In genomic region chr1:133800948-133801393, GRCm38 (mm10) we compare ENCODE assay signal across 8 mouse cellular contexts. TPM values are rescaled to one million over a fixed set of nuclear protein-coding genes. Genes with fewer than 3 reads are reported as not detected.
DNase-seq lines count a peak whose midpoint lies in the region; ATAC-seq and TF ChIP-seq lines count a peak whose summit lies in the region.

Atp2b4 (minus strand) TSS chr1:133801041.

- peak within 1 kb of the TSS; percentile 83 for H3K4me2 ChIP-seq in forebrain, embryonic 16.5 days (ENCODE audit: low read length)
- peak within 1 kb of the TSS; percentile 97 for H3K4me2 ChIP-seq in lung, embryonic 14.5 days

- no peaks in the 10 kb centered on the region for H3K27me3 ChIP-seq in G1E (ENCODE audit: insufficient read depth, low read length)
- no peaks in the 10 kb centered on the region for H3K27me3 ChIP-seq in forebrain, embryonic 16.5 days (replicated peaks; ENCODE audit: control insufficient read depth, insufficient read depth, low read length)
- no peaks in the 10 kb centered on the region for H3K27me3 ChIP-seq in lung, embryonic 14.5 days (ENCODE audit: insufficient read depth, low read length)
- H3K27me3 ChIP-seq in thymus, adult 2 months (ENCODE audit: control insufficient read depth, insufficient read depth, low read length), result no peaks in the 10 kb centered on the region; the same call in 1 of the 2 replicates

- no peak for TF ChIP-seq CTCF in G1E (IDR thresholded peaks at IDR 0.05; ENCODE audit: low read depth, low read length)
- TF ChIP-seq CTCF in layer of hippocampus, adult 2 months (conservative IDR thresholded peaks at IDR 0.05), result no peak
- TF ChIP-seq CTCF in lung, embryonic 14.5 days (IDR thresholded peaks at IDR 0.05; ENCODE audit: low read depth), result no peak
- no peak for TF ChIP-seq CTCF in olfactory bulb, adult 2 months (IDR thresholded peaks at IDR 0.05; ENCODE audit: insufficient read depth, low read depth, low read length)
- TF ChIP-seq CTCF in thymus, adult 2 months (IDR thresholded peaks at IDR 0.05; ENCODE audit: borderline replicate concordance, control insufficient read depth, extremely low read depth, insufficient read depth, low read length, poor library complexity), result no peak

- no peak for TF ChIP-seq POLR2A in olfactory bulb, adult 2 months (IDR thresholded peaks at IDR 0.05; ENCODE audit: insufficient read depth, low read depth, low read length)
- TF ChIP-seq POLR2A in thymus, adult 2 months (IDR thresholded peaks at IDR 0.05; ENCODE audit: control insufficient read depth, extremely low read depth, insufficient read depth, low read length, poor library complexity), result no peak

- peaks cover 13% of the 10 kb centered on the region for H3K36me3 ChIP-seq in G1E (replicated peaks)
- no peaks in the 10 kb centered on the region for H3K36me3 ChIP-seq in forebrain, embryonic 16.5 days (ENCODE audit: control insufficient read depth, insufficient read depth)
- H3K36me3 ChIP-seq in lung, embryonic 14.5 days (ENCODE audit: insufficient read depth), result no peaks in the 10 kb centered on the region
- no peaks in the 10 kb centered on the region for H3K36me3 ChIP-seq in thymus, adult 2 months (ENCODE audit: control insufficient read depth, insufficient read depth, low read length)

- peak within 1 kb of the TSS; percentile 78 for H3K4me3 ChIP-seq in G1E (ENCODE audit: low read depth, low read length)
- peak within 1 kb of the TSS; percentile 47 for H3K4me3 ChIP-seq in forebrain, embryonic 16.5 days (replicated peaks; ENCODE audit: low read length)
- peak within 1 kb of the TSS; percentile 68 for H3K4me3 ChIP-seq in layer of hippocampus, adult 2 months
- H3K4me3 ChIP-seq in lung, embryonic 14.5 days (ENCODE audit: low read depth, low read length), result peak within 1 kb of the TSS; percentile 62
- peak within 1 kb of the TSS; percentile 55 for H3K4me3 ChIP-seq in olfactory bulb, adult 2 months (ENCODE audit: insufficient read depth, low read depth, low read length)
- H3K4me3 ChIP-seq in thymus, adult 2 months (ENCODE audit: control insufficient read depth, insufficient read depth, low read length), result peak within 1 kb of the TSS; percentile 55

- WGBS in forebrain, embryonic 16.5 days, result under 1% methylated on average over 15 of the region's 16 CpGs
- 1% methylated on average over 16 of the region's 16 CpGs for WGBS in lung, embryonic 14.5 days
- 3% methylated on average over 16 of the region's 16 CpGs for WGBS in olfactory bulb, adult 2 months
- WGBS in thymus, adult 2 months, result 1% methylated on average over 16 of the region's 16 CpGs

- H3K9me3 ChIP-seq in G1E (replicated peaks), result no peaks in the 10 kb centered on the region
- H3K9me3 ChIP-seq in forebrain, embryonic 16.5 days (ENCODE audit: control insufficient read depth, low read length), result no peaks in the 10 kb centered on the region
- H3K9me3 ChIP-seq in lung, embryonic 14.5 days (ENCODE audit: low read depth, low read length), result no peaks in the 10 kb centered on the region

- peak within 1 kb of the TSS; percentile 51 for H3K9ac ChIP-seq in forebrain, embryonic 16.5 days (replicated peaks; ENCODE audit: low read depth, low read length)
- H3K9ac ChIP-seq in lung, embryonic 14.5 days, result peak within 1 kb of the TSS; percentile 46

- ATAC-seq in G1E (ENCODE audit: extremely low read depth, insufficient number of reproducible peaks, low FRiP score, poor library complexity, severe bottlenecking), result peak; percentile 66
- ATAC-seq in forebrain, embryonic 16.5 days, result peak; percentile 90
- peak; percentile 84 for ATAC-seq in lung, embryonic 14.5 days (ENCODE audit: insufficient read depth)

- no peak within 1 kb of the TSS for H3K27ac ChIP-seq in forebrain, embryonic 16.5 days (ENCODE audit: low read length)
- peak within 1 kb of the TSS; percentile 69 for H3K27ac ChIP-seq in layer of hippocampus, adult 2 months
- H3K27ac ChIP-seq in lung, embryonic 14.5 days (ENCODE audit: low read depth), result peak within 1 kb of the TSS; percentile 62
- no peak within 1 kb of the TSS for H3K27ac ChIP-seq in olfactory bulb, adult 2 months (ENCODE audit: insufficient read depth, low read depth, low read length)
- no peak within 1 kb of the TSS for H3K27ac ChIP-seq in thymus, adult 2 months (ENCODE audit: control insufficient read depth, insufficient read depth, low read length)

- intact Hi-C loops in heart, postnatal 36 days (cut with DNase I), result loop anchor here (1.0 to 2.0 kb wide), 2 partner anchors 54 to 91 kb away; no protein-coding TSS in a partner anchor

- DNase-seq in G1E (ENCODE audit: low spot score), result peak; percentile 97
- peak; percentile 93 for DNase-seq in cerebellum, adult 18-20 months
- peak; percentile 97 to 99 for DNase-seq in heart, postnatal 36 days
- peak; percentile 92 to 93 for DNase-seq in layer of hippocampus, adult 2 months (ENCODE audit: low spot score in 2 of 2)
- peak; percentile 98 for DNase-seq in lung, embryonic 14.5 days
- DNase-seq in thymus, adult 2 months, result peak; percentile 90

- H3K4me1 ChIP-seq in G1E (ENCODE audit: insufficient read depth, low read depth, low read length), result peaks cover 92% of the 10 kb centered on the region
- peaks cover 22% of the 10 kb centered on the region for H3K4me1 ChIP-seq in forebrain, embryonic 16.5 days (replicated peaks; ENCODE audit: control insufficient read depth, insufficient read depth, low read length)
- peaks cover 21% of the 10 kb centered on the region for H3K4me1 ChIP-seq in lung, embryonic 14.5 days (ENCODE audit: insufficient read depth)
- H3K4me1 ChIP-seq in olfactory bulb, adult 2 months (ENCODE audit: control insufficient read depth, insufficient read depth, low read length), result peaks cover 23% of the 10 kb centered on the region
- H3K4me1 ChIP-seq in thymus, adult 2 months (replicated peaks; ENCODE audit: control insufficient read depth, insufficient read depth, low read length), result peaks cover 22% of the 10 kb centered on the region

RNA-seq across cellular contexts. Expression of gene Atp2b4, which starts in this region (rescaled TPM):
- total RNA-seq in G1E (2014; fragmentation: Nextera tagmentation) (274 and 278 TPM in 2 replicates), G1E (2017) (32.2 and 34.0 TPM in 2 replicates)
- polyA plus RNA-seq in G1E (2012), result 69.4 and 85.7 TPM in 2 replicates
- 9.3 and 11.1 TPM in 2 replicates for polyA plus RNA-seq in forebrain, embryonic 16.5 days (2015; fragmentation: Nextera tagmentation; extraction: Ambion mirVana)
- total RNA-seq in heart, postnatal 36 days (2021), result 10 to 100 TPM; 19.5 to 23.7 TPM
- total RNA-seq in layer of hippocampus, adult 2 months (2021), result 10 to 100 TPM; 78.4 to 89.6 TPM
- polyA plus RNA-seq in lung, embryonic 14.5 days (2014; fragmentation: Nextera tagmentation; extraction: Ambion mirVana), result 11.2 and 12.7 TPM in 2 replicates
- 167 TPM in 1 of 2 replicates, not detected in the other for polyA plus RNA-seq in olfactory bulb, adult 2 months (2012; ENCODE audit: insufficient read depth, insufficient read length, low replicate concordance, missing spikeins)
- polyA plus RNA-seq in thymus, adult 2 months (2012; rRNA removed), result 4.0 and 4.1 TPM in 2 replicates

Comparison
In these comparisons a context has a peak if more than half of its experiments do, and no peak if none do; other contexts are left out.
1. H3K27ac ChIP-seq: peak in layer of hippocampus, adult 2 months (single experiment) and lung, embryonic 14.5 days (single experiment); none in forebrain, embryonic 16.5 days (single experiment), olfactory bulb, adult 2 months (single experiment) and thymus, adult 2 months (single experiment).
2. Peak in every context shown above with its lines, with median percentiles within 50 percentile points of each other: ATAC-seq, DNase-seq and H3K4me3 ChIP-seq.